Mouse (Mus musculus): Measurements from ENCODE around the gene Trpv2. TPM values are rescaled to one million over a fixed set of nuclear protein-coding genes. Genes with fewer than 3 reads are reported as not detected.

Gene Trpv2
- polyA plus RNA-seq, 1 experiment from 2014 or later = 6.0 TPM

- Histone ChIP-seq H3K27ac (ENCODE audit: low read depth, low read length) (peak overlapping the region; percentile 86), H3K36me3 (ENCODE audit: control insufficient read depth, insufficient read depth) (no peaks in the 10 kb centered on the region), H3K9ac (ENCODE audit: low read depth, low read length) (0 out of 2 replicates have a peak overlapping the region, but pooled peaks have one; percentile 7), H3K27me3 (replicated peaks; ENCODE audit: control insufficient read depth, insufficient read depth, low read length) (no peaks in the 10 kb centered on the region), H3K4me2 (replicated peaks; ENCODE audit: low read depth) (peak overlapping the region; percentile 40), H3K9me3 (ENCODE audit: control insufficient read depth) (no peaks in the 10 kb centered on the region), H3K4me1 (replicated peaks; ENCODE audit: control insufficient read depth, insufficient read depth, low read length) (peaks cover 26% of the 10 kb centered on the region), H3K4me3 (ENCODE audit: low read depth, low read length) (no peak overlapping the region)
- WGBS = 10% methylated on average over 9 of the region's 9 CpGs
- TF ChIP-seq CTCF (IDR thresholded peaks at IDR 0.05; ENCODE audit: low read depth) = peak; percentile 36
- peak; percentile 5; the same call in 1 of the 2 replicates for ATAC-seq
These were observed 55.3 kb downstream of the Trpv2 start for GRCm38 (mm10) chr11:62629352-62630224.

- peak overlapping the region; percentile 86 for H3K27ac ChIP-seq (ENCODE audit: low read depth, low read length)
These were observed 56.0 kb downstream of the Trpv2 start for GRCm38 (mm10) chr11:62630225-62630821.

GRCm38 (mm10) chr11:62631138-62631537, 56.9 kb downstream of the Trpv2 start:
- Histone ChIP-seq H3K4me1 (replicated peaks; ENCODE audit: control insufficient read depth, insufficient read depth, low read length) (peaks cover 17% of the 10 kb centered on the region), H3K4me3 (ENCODE audit: low read depth, low read length) (no peak overlapping the region), H3K27me3 (replicated peaks; ENCODE audit: control insufficient read depth, insufficient read depth, low read length) (no peaks in the 10 kb centered on the region), H3K9me3 (ENCODE audit: control insufficient read depth) (no peaks in the 10 kb centered on the region), H3K27ac (ENCODE audit: low read depth, low read length) (0 out of 2 replicates have a peak overlapping the region, but pooled peaks have one; percentile 86), H3K36me3 (ENCODE audit: control insufficient read depth, insufficient read depth) (no peaks in the 10 kb centered on the region), H3K4me2 (replicated peaks; ENCODE audit: low read depth) (no peak overlapping the region), H3K9ac (ENCODE audit: low read depth, low read length) (no peak overlapping the region)
- 70% methylated on average over 4 of the region's 4 CpGs for whole genome bisulfite sequencing
- no peak for TF ChIP-seq CTCF (IDR thresholded peaks at IDR 0.05; ENCODE audit: low read depth)
- no peak for ATAC-seq

More at GRCm38 (mm10) chr11:62630225-62630821, 56.0 kb downstream of the Trpv2 start:
- Histone ChIP-seq H3K4me2 (replicated peaks; ENCODE audit: low read depth) (peak overlapping the region; percentile 28), H3K36me3 (ENCODE audit: control insufficient read depth, insufficient read depth) (no peaks in the 10 kb centered on the region), H3K9me3 (ENCODE audit: control insufficient read depth) (no peaks in the 10 kb centered on the region), H3K4me1 (replicated peaks; ENCODE audit: control insufficient read depth, insufficient read depth, low read length) (peaks cover 21% of the 10 kb centered on the region), H3K9ac (ENCODE audit: low read depth, low read length) (0 out of 2 replicates have a peak overlapping the region, but pooled peaks have one; percentile 7), H3K27me3 (replicated peaks; ENCODE audit: control insufficient read depth, insufficient read depth, low read length) (no peaks in the 10 kb centered on the region), H3K4me3 (ENCODE audit: low read depth, low read length) (no peak overlapping the region)
- peak; percentile 18 for ATAC-seq
- TF ChIP-seq CTCF (IDR thresholded peaks at IDR 0.05; ENCODE audit: low read depth) = no peak
- 8% methylated on average over 11 of the region's 11 CpGs for WGBS

- no peak overlapping the region for H3K9ac ChIP-seq (ENCODE audit: low read depth, low read length)
- H3K36me3 ChIP-seq (ENCODE audit: control insufficient read depth, insufficient read depth) = peaks cover 10% of the 10 kb centered on the region; the same call in 1 of the 2 replicates
- H3K4me3 ChIP-seq (ENCODE audit: low read depth, low read length) = no peak overlapping the region
- peak overlapping the region; percentile 15; the same call in 1 of the 2 replicates for H3K27ac ChIP-seq (ENCODE audit: low read depth, low read length)
- 63% methylated on average over 3 of the region's 3 CpGs for WGBS
- TF ChIP-seq CTCF (IDR thresholded peaks at IDR 0.05; ENCODE audit: low read depth) = no peak
- peaks cover 9% of the 10 kb centered on the region for H3K4me1 ChIP-seq (replicated peaks; ENCODE audit: control insufficient read depth, insufficient read depth, low read length)
- H3K9me3 ChIP-seq (ENCODE audit: control insufficient read depth) = no peaks in the 10 kb centered on the region
- no peak overlapping the region for H3K4me2 ChIP-seq (replicated peaks; ENCODE audit: low read depth)
- ATAC-seq = no peak
- H3K27me3 ChIP-seq (replicated peaks; ENCODE audit: control insufficient read depth, insufficient read depth, low read length) = no peaks in the 10 kb centered on the region
These were observed 61.1 kb downstream of the Trpv2 start for GRCm38 (mm10) chr11:62635406-62635805.

GRCm38 (mm10) chr11:62636105-62636839, 62.0 kb downstream of the Trpv2 start:
- H3K9me3 ChIP-seq (ENCODE audit: control insufficient read depth) = no peaks in the 10 kb centered on the region
- peaks cover 5% of the 10 kb centered on the region; the same call in 1 of the 2 replicates for H3K4me1 ChIP-seq (replicated peaks; ENCODE audit: control insufficient read depth, insufficient read depth, low read length)
- H3K27ac ChIP-seq (ENCODE audit: low read depth, low read length) = peak overlapping the region; percentile 15
- ATAC-seq = no peak
- H3K27me3 ChIP-seq (replicated peaks; ENCODE audit: control insufficient read depth, insufficient read depth, low read length) = no peaks in the 10 kb centered on the region
- no peak overlapping the region for H3K4me3 ChIP-seq (ENCODE audit: low read depth, low read length)
- H3K9ac ChIP-seq (ENCODE audit: low read depth, low read length) = no peak overlapping the region
- no peak for TF ChIP-seq CTCF (IDR thresholded peaks at IDR 0.05; ENCODE audit: low read depth)
- no peak overlapping the region for H3K4me2 ChIP-seq (replicated peaks; ENCODE audit: low read depth)
- H3K36me3 ChIP-seq (ENCODE audit: control insufficient read depth, insufficient read depth) = peaks cover 11% of the 10 kb centered on the region; the same call in 1 of the 2 replicates
- 63% methylated on average over 11 of the region's 11 CpGs for WGBS

All from intestine, postnatal 0 days (tissue).